Mouse (Mus musculus) right cerebral cortex, adult 18-20 months (tissue): ENCODE measurements at regions not wholly inside any gene's neighbourhood (a gene's known extent, or its start where the extent isn't known, plus 50 kb on each side); places are given as distances from the start of the nearest gene placed in this dataset.

Experiments
- DNase-seq: peaks from one replicate; pipeline ENCODE4 v3.0.0; 2022; ENCODE audit warnings: mixed read lengths

DNA sequence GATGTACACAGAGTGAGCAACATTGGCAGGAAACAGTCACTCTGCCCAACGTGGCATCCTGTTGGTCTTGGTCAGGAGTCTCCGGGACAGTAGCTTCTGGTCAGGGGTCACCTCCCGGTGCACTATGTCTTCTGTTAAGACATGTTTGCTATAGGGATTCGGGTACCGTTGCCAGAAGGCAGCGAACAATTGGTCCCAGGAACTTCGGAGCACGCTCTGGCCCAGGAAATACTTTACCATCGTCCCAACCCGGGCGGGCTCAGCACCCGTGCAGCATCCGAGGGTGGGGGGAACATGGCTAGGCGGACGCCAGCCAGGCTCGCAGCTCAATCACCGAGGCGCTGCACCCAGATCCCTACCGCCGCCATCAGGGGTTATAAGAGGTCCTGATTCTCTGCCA is 80.6 kb upstream of the Adam23 start:
- DNase-seq = no peak

DNA sequence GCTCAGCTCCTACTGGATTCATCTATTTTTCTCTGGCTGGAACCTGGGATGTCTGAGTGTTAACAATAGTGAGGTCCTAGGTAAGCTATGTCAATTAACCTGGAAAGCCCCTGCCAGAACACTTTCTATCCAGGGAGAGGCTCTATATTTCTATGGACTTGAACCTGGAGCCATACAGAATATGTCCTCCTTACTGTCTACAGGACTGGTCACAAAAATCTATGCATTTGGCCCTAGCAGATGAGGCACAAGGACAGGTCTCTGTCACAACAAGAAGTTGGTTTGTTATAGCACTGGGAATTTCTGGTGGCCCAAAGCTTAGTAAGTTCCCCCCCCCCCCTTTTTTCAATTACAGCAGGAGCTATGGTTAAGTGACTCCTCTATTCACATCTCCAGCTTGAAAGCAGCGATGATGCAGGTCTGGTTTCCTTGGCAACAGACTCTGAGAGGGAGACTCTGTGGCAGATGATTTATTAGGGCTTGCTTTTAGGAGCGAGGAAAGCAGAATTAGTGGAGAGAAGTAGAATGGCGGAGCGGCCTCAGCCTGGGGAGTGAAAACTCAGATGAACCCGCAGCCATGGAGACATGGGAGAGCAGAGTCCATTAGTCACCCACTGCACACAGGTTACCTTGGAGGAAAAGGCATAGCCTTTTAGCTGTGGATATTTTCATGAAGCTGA is 77.9 kb upstream of the Adam23 start:
- peak; percentile 57 for DNase-seq

DNA sequence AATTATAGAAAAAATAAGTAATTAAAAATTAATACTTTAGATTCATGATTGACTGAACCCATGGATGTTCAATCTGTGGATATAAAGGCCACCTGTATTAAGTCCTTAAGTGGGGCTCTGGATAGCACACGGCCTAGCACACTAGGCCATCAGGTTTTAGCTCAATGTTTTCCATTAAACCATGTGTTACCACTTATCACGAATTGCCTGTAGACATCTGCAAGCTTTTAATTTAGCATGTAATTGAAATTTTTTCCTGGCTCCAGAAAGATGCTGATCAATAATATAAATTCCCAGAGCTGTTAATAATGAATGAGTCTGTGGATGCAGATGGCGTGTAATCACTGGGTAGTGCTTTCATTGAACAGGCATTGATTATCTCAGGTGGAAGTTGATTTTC is 76.8 kb upstream of the Adam23 start:
- DNase-seq = no peak

DNA sequence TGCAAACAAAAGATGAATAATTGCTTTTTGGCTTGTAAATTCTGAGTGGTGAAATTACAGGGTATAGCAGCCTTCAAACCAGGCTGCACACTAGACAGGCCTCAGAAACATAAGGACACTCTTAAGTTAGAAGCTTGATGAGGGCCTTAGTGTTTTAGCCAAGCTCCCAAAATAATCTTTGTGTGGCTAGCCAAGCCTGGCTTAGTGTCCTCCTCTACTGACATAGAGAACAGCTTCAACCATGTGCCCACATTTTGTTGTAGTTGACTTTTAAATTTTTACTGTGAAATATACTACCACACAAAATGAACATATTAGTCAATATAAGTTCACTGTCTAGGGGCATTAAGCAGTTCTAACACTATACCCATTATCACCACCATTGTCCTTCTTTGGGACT is 76.1 kb upstream of the Adam23 start:
- DNase-seq = no peak

DNA sequence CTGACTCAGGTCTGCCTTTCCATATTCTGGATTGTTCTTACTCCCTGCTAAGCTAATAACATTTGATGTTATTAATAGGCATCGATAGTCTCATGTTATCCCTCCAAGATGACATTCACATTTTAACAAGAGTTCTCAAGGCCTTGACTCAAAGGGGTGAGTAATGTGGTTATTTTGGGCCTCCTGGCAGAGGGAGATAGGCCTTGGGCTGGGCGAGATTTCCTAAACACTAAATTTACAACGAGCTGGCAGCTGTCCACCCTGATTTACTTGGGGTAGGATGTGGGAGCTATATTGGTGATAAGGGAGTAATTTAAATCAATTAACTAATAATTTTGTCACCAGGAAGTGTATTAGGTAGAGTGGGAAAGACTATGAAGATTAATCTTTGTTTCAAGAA is 62.6 kb upstream of the Adam23 start:
- DNase-seq = no peak

DNA sequence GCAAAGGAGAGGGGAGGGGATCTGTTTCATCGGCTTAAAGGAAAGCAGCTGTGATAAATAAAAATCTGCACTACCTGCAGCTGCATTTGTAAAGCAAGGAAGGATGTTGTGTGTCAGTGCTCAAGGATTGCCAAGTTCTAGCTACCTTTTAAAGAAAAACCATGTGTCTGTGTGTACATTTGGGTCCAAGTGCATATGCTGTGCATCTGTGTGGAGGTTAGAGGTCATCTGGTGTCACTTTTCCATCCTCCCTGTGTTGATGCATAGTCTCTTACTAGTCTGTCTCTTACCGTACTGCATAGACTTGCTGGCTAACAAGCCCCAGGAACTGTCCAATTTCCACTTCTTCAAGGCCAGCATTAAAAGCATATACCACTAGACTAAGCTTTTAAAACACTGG is 60.6 kb upstream of the Adam23 start:
- no peak for DNase-seq

DNA sequence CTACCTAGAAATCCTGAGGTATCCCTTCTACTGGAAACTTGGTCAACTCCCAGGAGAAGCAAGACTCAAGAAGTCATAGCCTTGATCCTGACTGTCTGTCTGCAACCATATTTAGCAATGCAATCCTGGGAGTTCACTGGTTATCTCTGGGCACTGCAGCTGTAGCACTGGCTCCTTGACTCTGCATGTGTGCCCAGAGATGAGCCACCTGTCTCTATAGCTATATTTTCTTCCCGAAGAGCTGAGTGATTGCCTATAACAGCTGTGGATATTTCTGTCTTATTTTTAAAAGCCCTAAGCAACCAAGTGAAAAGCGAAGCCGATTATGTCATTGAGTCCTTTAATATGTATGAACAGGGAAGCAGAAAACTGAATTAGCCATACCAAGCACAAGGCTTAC is 50.3 kb upstream of the Adam23 start:
- DNase-seq = no peak
